Comparison of ENCODE assay signal across 15 mouse cellular contexts in the genomic region with DNA sequence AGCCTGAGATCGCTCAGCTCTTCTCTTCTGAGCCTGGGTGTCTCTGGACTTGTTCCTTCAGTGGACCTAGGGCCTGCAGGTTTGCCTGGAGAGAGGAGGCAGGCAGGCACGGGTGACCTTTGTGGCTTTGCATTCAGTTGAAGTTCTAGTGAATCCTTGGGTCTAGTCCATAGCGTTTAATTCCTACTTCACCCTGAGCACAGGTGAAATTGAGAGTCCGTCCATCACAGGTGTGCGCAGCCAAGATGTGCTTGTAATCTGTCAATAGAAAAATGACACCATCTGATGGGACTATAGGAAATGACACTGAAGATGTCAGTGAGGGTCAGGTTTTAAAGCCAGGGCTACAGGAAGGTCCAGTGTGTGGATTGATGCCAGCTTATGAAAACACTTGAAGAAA.
A peak's percentile ranks its signal among the peaks of the same experiment; 100 is the strongest.
DNase-seq lines count a peak whose midpoint lies in the region; ATAC-seq and TF ChIP-seq lines count a peak whose summit lies in the region.
"Had no signal": no experiment of that assay in that cellular context is flagged by ENCODE, and none has a peak within 500 bp of the region (broad histone marks: within the 10 kb centered on the region; RNA-seq: fewer than 3 reads in every experiment).

No protein-coding gene starts in this region.

- H3K4me1 ChIP-seq in hindbrain, embryonic 10.5 days (replicated peaks) = peaks cover 27% of the 10 kb centered on the region
- H3K4me1 ChIP-seq in hindbrain, embryonic 11.5 days (replicated peaks; ENCODE audit: control insufficient read depth, insufficient read depth, low read length) = peaks cover 5% of the 10 kb centered on the region; the same call in 1 of the 2 replicates
- peaks cover 24% of the 10 kb centered on the region for H3K4me1 ChIP-seq in forebrain, embryonic 14.5 days (ENCODE audit: control insufficient read depth, insufficient read depth, low read length)
- peaks cover 24% of the 10 kb centered on the region for H3K4me1 ChIP-seq in hindbrain, embryonic 16.5 days (ENCODE audit: control insufficient read depth, insufficient read depth, low read depth, low read length)
- H3K4me1 ChIP-seq in neural tube, embryonic 13.5 days (replicated peaks) = peaks cover 31% of the 10 kb centered on the region
- no peaks in the 10 kb centered on the region for H3K4me1 ChIP-seq in stomach, postnatal 0 days (replicated peaks; ENCODE audit: control insufficient read depth, insufficient read depth)
- H3K4me1 ChIP-seq: liver, embryonic 13.5 days; lung, embryonic 15.5 days; stomach, embryonic 15.5 days had no signal

- TF ChIP-seq EP300 in stomach, postnatal 0 days (optimal IDR thresholded peaks at IDR 0.05) = no peak

- H3K4me2 ChIP-seq in hindbrain, embryonic 11.5 days (replicated peaks; ENCODE audit: low read depth, low read length) = no peak overlapping the region
- H3K4me2 ChIP-seq in forebrain, embryonic 14.5 days (ENCODE audit: low read length) = no peak overlapping the region
- H3K4me2 ChIP-seq in hindbrain, embryonic 16.5 days (ENCODE audit: low read length) = no peak overlapping the region
- H3K4me2 ChIP-seq in neural tube, embryonic 13.5 days = no peak overlapping the region
- no peak overlapping the region for H3K4me2 ChIP-seq in stomach, postnatal 0 days (replicated peaks; ENCODE audit: low read depth)
- H3K4me2 ChIP-seq: liver, embryonic 13.5 days; lung, embryonic 15.5 days; stomach, embryonic 15.5 days had no signal

- H3K27ac ChIP-seq in hindbrain, embryonic 10.5 days = peak overlapping the region; percentile 87; the same call in 1 of the 2 replicates
- no peak overlapping the region for H3K27ac ChIP-seq in hindbrain, embryonic 11.5 days (ENCODE audit: low read depth, low read length)
- peak overlapping the region; percentile 98 for H3K27ac ChIP-seq in forebrain, embryonic 14.5 days (ENCODE audit: low read depth, low read length)
- H3K27ac ChIP-seq in hindbrain, embryonic 16.5 days (ENCODE audit: low read depth, low read length) = peak overlapping the region; percentile 95
- H3K27ac ChIP-seq in neural tube, embryonic 13.5 days (replicated peaks) = peak overlapping the region; percentile 95
- no peak overlapping the region for H3K27ac ChIP-seq in stomach, postnatal 0 days (replicated peaks)
- H3K27ac ChIP-seq: heart, adult 2 months; liver, embryonic 13.5 days; lung, embryonic 15.5 days; stomach, embryonic 15.5 days had no signal

- intact Hi-C loops in gastrocnemius, postnatal 14 days (cut with DNase I; ENCODE audit: low total_unique reads) = no loop called here

- TF ChIP-seq CTCF in stomach, postnatal 0 days (IDR thresholded peaks at IDR 0.05; ENCODE audit: low read depth) = no peak

- no peak overlapping the region for H3K4me3 ChIP-seq in hindbrain, embryonic 10.5 days
- no peak overlapping the region for H3K4me3 ChIP-seq in hindbrain, embryonic 11.5 days (ENCODE audit: low read depth, low read length)
- H3K4me3 ChIP-seq in forebrain, embryonic 14.5 days (ENCODE audit: low read depth, low read length) = no peak overlapping the region
- no peak overlapping the region for H3K4me3 ChIP-seq in hindbrain, embryonic 16.5 days (ENCODE audit: low read length)
- H3K4me3 ChIP-seq in neural tube, embryonic 13.5 days = no peak overlapping the region
- H3K4me3 ChIP-seq in stomach, postnatal 0 days (ENCODE audit: low read depth, low read length) = no peak overlapping the region
- H3K4me3 ChIP-seq: heart, adult 2 months; left cerebral cortex, adult 2 months; liver, embryonic 13.5 days; lung, embryonic 15.5 days; stomach, embryonic 15.5 days had no signal

- H3K9me3 ChIP-seq in hindbrain, embryonic 10.5 days = no peaks in the 10 kb centered on the region
- H3K9me3 ChIP-seq in hindbrain, embryonic 11.5 days (ENCODE audit: control insufficient read depth, low read length) = no peaks in the 10 kb centered on the region
- H3K9me3 ChIP-seq in forebrain, embryonic 14.5 days (replicated peaks; ENCODE audit: control insufficient read depth, low read length) = no peaks in the 10 kb centered on the region
- no peaks in the 10 kb centered on the region for H3K9me3 ChIP-seq in hindbrain, embryonic 16.5 days (ENCODE audit: control insufficient read depth, low read length)
- no peaks in the 10 kb centered on the region for H3K9me3 ChIP-seq in neural tube, embryonic 13.5 days
- H3K9me3 ChIP-seq in stomach, postnatal 0 days (ENCODE audit: control insufficient read depth, low read length) = no peaks in the 10 kb centered on the region
- H3K9me3 ChIP-seq: liver, embryonic 13.5 days; lung, embryonic 15.5 days; stomach, embryonic 15.5 days had no signal

- H3K27me3 ChIP-seq in hindbrain, embryonic 10.5 days (ENCODE audit: insufficient read depth, poor library complexity, severe bottlenecking) = no peaks in the 10 kb centered on the region
- no peaks in the 10 kb centered on the region for H3K27me3 ChIP-seq in hindbrain, embryonic 11.5 days (ENCODE audit: control insufficient read depth, insufficient read depth, low read length)
- H3K27me3 ChIP-seq in forebrain, embryonic 14.5 days (replicated peaks; ENCODE audit: control insufficient read depth, insufficient read depth, low read length) = no peaks in the 10 kb centered on the region
- no peaks in the 10 kb centered on the region for H3K27me3 ChIP-seq in hindbrain, embryonic 16.5 days (replicated peaks; ENCODE audit: control insufficient read depth, insufficient read depth, low read length)
- no peaks in the 10 kb centered on the region for H3K27me3 ChIP-seq in neural tube, embryonic 13.5 days
- no peaks in the 10 kb centered on the region for H3K27me3 ChIP-seq in stomach, postnatal 0 days (ENCODE audit: control insufficient read depth, insufficient read depth, low read length)
- H3K27me3 ChIP-seq: liver, embryonic 13.5 days; lung, embryonic 15.5 days; stomach, embryonic 15.5 days had no signal

- H3K9ac ChIP-seq in hindbrain, embryonic 11.5 days (ENCODE audit: low read depth, low read length) = no peak overlapping the region
- H3K9ac ChIP-seq in forebrain, embryonic 14.5 days (ENCODE audit: low read length) = no peak overlapping the region
- no peak overlapping the region for H3K9ac ChIP-seq in hindbrain, embryonic 16.5 days (ENCODE audit: low read depth, low read length)
- H3K9ac ChIP-seq in neural tube, embryonic 13.5 days = no peak overlapping the region
- H3K9ac ChIP-seq in stomach, postnatal 0 days (ENCODE audit: low read length) = no peak overlapping the region
- H3K9ac ChIP-seq: liver, embryonic 13.5 days; lung, embryonic 15.5 days; stomach, embryonic 15.5 days had no signal

- H3K36me3 ChIP-seq in hindbrain, embryonic 10.5 days = peaks cover 22% of the 10 kb centered on the region
- no peaks in the 10 kb centered on the region for H3K36me3 ChIP-seq in hindbrain, embryonic 11.5 days (ENCODE audit: control insufficient read depth, insufficient read depth, low read length)
- peaks cover 26% of the 10 kb centered on the region for H3K36me3 ChIP-seq in forebrain, embryonic 14.5 days (ENCODE audit: control insufficient read depth, insufficient read depth, low read length)
- H3K36me3 ChIP-seq in hindbrain, embryonic 16.5 days (ENCODE audit: control insufficient read depth, insufficient read depth, low read length) = no peaks in the 10 kb centered on the region
- peaks cover 15% of the 10 kb centered on the region; the same call in 1 of the 2 replicates for H3K36me3 ChIP-seq in neural tube, embryonic 13.5 days
- H3K36me3 ChIP-seq in stomach, postnatal 0 days (ENCODE audit: control insufficient read depth, insufficient read depth, low read length) = peaks cover 7% of the 10 kb centered on the region; the same call in 1 of the 2 replicates
- H3K36me3 ChIP-seq: liver, embryonic 13.5 days had no signal

- 90% methylated on average over 5 of the region's 5 CpGs for WGBS in hindbrain, embryonic 10.5 days
- 90% methylated on average over 5 of the region's 5 CpGs for WGBS in hindbrain, embryonic 11.5 days
- 87% methylated on average over 5 of the region's 5 CpGs for WGBS in forebrain, embryonic 14.5 days
- 85% methylated on average over 5 of the region's 5 CpGs for WGBS in hindbrain, embryonic 16.5 days
- WGBS in neural tube, embryonic 13.5 days = 85% methylated on average over 5 of the region's 5 CpGs
- WGBS in stomach, postnatal 0 days = 93% methylated on average over 5 of the region's 5 CpGs

- no peak for DNase-seq in hindbrain, embryonic 10.5 days (ENCODE audit: low spot score)
- no peak for DNase-seq in hindbrain, embryonic 11.5 days (ENCODE audit: low spot score)
- DNase-seq in forebrain, embryonic 14.5 days (ENCODE audit: low spot score) = no peak
- DNase-seq in gastrocnemius, postnatal 14 days = no peak
- no peak for DNase-seq in stomach, postnatal 0 days (ENCODE audit: low spot score)
- no peak for DNase-seq in left cerebral cortex, adult 18-20 months (ENCODE audit: low spot score in 2 of 2)
- DNase-seq: adrenal gland, adult 8-10 months; cerebellum, adult 2 months; heart, adult 2 months; liver, embryonic 13.5 days had no signal

- no peak for ATAC-seq in hindbrain, embryonic 11.5 days (ENCODE audit: low FRiP score)
- ATAC-seq in forebrain, embryonic 14.5 days = no peak
- no peak for ATAC-seq in hindbrain, embryonic 16.5 days
- ATAC-seq in neural tube, embryonic 13.5 days (ENCODE audit: low read depth) = no peak
- no peak for ATAC-seq in stomach, postnatal 0 days (ENCODE audit: low FRiP score, low TSS enrichment)

Comparison
In these comparisons a context has a peak if more than half of its experiments do, and no peak if none do; other contexts are left out.
1. H3K27ac ChIP-seq: peak in hindbrain, embryonic 10.5 days (single experiment), forebrain, embryonic 14.5 days (single experiment), hindbrain, embryonic 16.5 days (single experiment) and neural tube, embryonic 13.5 days (single experiment); none in hindbrain, embryonic 11.5 days (single experiment) and stomach, postnatal 0 days (single experiment).